Mouse (Mus musculus) monocyte, adult 2 months (primary cell): ENCODE data around the gene Sdhaf4.

Source experiments
- DNase-seq, 2 experiments: peaks; one replicate each; pipeline ENCODE4 v3.0.0; 2022; ENCODE audit warnings: low spot score in 2 of 2, low read depth in 1 of 2

The Sdhaf4 gene

DNA sequence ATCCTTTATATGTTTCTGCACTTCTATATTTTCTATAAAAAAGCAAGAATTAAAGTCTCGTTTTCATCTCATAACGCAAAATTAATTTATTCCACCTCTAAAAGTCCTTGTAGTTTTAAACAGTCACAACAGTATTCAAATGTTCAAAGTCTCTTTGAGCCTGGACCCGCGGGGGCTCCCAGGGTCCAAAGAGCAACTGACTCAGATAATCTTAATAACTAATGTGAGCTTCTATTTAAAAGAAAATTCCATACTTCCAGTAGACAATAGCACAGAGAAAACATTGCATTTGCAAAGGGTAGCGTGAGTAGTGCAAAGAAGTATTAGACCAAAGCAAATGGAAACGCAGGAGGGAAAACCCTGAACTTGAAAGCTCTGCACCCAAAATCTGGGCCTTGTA lies 47.4 kb downstream of the Sdhaf4 start:
- DNase-seq = no peak

GRCm38 (mm10) chr1:23955539-23955938 lies 49.9 kb downstream of the Sdhaf4 start:
- no peak for DNase-seq

DNA sequence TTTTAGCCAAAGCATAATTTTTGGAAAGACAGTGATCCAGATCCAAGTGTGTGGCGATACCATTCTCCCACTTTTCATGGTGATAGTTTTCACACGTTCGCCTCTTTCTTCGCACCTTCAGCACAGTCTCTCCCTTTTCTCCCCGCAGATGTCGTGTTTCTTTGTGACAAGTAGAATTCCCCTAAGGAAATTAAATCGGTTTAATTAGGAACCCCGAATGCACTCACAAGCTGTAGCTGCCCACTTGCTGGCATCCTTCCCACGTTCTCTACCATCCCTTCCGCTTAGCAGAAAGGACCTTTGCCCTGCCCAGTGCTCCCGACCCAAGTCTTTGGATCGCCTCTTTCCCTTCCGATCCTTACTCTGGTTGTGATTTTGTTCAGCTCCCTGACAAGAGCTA lies 51.5 kb downstream of the Sdhaf4 start:
- no peak for DNase-seq

DNA sequence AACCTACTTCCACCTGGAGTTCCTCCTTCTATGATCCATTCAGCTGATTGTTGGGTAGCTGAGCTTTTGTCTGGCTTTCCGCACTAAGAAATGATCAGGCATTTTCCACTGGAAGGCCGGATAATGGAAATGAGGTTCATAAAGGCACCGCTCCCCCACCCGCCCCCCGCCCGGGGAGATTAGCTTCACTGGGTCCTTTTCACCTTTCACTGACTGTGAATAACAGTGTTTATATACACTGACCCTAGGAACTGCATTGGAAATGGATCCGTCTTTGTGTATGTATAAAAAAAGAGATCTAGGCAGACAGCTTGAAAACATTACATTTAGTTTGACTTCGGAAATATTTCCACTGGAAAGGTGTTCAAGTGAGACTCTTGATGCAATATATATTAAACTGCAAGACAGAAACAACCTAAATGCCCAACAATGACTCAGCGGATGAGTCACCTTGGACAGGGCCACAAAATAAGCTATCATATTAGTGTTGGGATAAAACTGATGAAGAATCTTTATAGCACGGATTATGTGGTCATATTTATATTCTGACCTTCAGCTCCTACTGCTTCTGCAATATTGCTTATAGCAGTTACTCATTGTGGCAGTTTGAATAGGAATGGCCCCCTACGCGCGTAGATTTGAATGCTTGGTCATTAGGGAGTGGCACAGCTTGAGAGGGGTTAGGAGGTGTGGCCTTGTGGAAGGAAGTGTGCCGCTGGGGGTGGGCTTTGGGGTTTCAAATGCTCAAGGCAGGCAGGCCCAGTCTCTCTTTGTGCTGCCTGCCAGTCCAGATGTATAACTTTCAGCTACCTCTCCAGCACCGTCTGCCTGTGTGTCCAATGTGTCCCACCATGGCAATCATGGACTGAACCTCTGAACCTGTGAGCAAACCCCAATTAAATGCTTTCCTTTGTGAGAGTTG lies 56.4 kb downstream of the Sdhaf4 start:
- no peak for DNase-seq

DNA sequence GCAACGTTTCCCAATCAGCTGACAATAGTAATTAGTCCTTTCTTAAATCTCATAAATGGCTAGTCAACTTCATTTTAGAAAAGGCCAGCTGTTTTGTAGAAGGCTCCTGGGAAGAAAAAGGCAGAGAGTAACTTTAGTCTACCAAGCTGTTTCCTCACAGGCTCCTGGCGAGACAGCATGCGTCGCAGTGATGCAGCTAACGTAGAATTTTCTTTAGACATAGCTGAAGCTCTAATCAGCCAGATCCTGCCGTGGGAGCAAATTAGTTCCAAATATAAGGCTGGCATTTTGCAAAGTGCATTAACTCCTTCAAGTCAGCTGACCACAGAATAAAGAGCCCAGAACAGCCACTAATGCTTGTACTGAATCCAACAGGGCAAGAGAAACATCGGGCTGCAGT lies 57.2 kb downstream of the Sdhaf4 start:
- no peak for DNase-seq
